Mouse (Mus musculus): ENCODE data around the gene Armc2.

Armc2 gene

DNA sequence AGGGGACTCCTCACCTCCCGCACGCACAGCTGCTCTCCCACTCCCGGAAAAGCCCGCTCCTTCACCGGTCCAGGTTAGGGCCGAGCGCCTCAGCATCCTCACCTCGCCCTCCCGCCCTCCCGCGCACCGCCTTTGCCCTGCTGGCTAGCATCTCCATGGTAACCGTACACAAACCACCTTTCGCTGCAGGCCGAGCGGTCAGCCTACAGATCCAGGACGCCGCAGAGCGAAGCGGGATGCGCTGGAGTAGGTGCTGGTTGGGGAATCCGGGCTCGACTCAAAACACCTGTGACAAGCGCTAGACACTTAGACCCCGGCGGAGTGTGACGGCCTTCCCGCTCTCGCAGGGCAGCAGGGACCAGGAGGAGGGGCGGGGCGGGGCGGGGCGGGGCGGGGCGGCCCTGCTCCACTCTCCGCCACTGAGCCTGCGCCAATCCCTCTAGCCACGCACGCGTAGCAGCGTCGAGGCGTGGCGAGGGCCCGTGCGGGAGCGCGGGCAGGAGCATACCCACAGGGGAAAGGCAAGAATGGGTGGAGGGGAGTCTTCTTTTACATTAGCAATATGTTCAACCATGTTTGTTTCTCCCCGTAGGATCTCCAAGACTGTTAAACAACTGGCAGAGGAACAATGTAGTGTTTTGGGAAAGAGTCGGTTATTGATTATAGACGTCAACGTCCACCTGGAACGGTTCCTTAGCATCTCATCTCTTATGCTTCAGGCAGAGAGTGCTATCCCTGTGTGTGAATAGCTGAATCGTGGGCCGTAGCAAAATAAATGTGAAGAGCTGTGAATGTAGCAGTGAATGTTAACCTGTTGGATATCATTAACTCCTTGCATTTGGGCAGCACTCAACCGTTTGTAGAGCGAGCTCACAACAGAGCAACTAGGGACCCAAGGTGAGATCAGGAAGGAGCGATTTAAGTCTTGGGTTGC lies at the start of gene Armc2:
Armc2 (minus strand) TSS at position 427 of the 934 bp plus-strand sequence.
- in situ Hi-C loops (cut with MboI, MseI) = no loop called here

- in situ Hi-C loops (cut with MboI, MseI) = no loop called here
Measured at GRCm38 (mm10) chr10:42064446-42064845, 46.2 kb upstream of the Armc2 start.

DNA sequence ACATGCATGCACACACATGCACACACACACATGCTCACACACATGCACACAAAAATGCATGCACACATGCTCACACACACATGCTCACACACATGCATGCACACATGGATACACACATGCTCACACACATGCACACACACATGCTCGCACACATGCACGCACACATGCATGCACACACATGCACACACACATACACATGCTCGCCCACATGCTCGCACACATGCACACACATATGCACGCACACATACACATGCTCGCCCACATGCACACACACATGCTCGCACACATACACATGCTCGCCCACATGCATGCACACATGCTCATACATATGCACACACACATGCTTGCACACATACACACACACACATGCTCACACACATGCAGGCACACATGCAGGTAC lies 41.3 kb upstream of the Armc2 start:
- in situ Hi-C loops (cut with MboI, MseI) = no loop called here

- in situ Hi-C loops (cut with MboI, MseI) = no loop called here
Measured at GRCm38 (mm10) chr10:42057746-42058145, 39.5 kb upstream of the Armc2 start.

- in situ Hi-C loops (cut with MboI, MseI) = no loop called here
Measured at GRCm38 (mm10) chr10:42057231-42057601, 39.0 kb upstream of the Armc2 start.

DNA sequence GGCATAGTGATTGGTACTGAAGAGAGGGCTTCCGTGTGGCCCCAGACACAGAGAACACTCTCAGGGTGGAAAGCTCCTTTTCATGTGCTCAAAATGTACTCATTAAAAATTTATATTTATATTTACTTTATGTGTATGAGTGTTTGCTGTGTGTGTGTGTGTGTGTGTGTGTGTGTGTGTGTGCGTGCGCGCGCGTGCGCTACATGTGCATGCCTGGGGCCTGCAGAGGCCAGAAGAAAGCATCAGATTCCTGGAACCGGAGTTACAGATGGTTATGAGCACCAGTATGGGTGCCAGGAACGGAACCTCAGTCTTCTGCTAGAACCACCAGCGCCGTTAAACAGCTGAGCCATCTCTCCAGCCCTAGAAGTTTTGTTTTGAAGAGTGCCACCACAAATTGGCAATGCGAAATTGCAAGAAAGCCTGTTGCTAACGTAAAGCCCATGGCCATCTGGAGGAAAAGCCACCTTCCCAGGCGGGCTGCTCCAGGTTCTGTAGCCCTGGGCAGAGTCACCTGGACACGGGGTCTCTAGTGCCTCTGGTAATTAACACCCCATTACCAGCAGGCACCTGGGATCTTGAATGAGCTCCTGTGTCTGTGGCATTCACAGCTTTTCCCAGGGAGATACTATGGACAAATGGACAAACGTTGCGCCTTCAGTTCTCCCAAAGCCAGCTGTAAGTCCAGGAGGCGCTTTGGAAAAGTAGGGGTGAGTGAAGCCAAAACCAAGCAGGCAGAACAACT lies 38.4 kb upstream of the Armc2 start:
- in situ Hi-C loops (cut with MboI, MseI) = no loop called here

- in situ Hi-C loops (cut with MboI, MseI) = no loop called here
Measured at GRCm38 (mm10) chr10:42055224-42056165, 37.3 kb upstream of the Armc2 start.

DNA sequence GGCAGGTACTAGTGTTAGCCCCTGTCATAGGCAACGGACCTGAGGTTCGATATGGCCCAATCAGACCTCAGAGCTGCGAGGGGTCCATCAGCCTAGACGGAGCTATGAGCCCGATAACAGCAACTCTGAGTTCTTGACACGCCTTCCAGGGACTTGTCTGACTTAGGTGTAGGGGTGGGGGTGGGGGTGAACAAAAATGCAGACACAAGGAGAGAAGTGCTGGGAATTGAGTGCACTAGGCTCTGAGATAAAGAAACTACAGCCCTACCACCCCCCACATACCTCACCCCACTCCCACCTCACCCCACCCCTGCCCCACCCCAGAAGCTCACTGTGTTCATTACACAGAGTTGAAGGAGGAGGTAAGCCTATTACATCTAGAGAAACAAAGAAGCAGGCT lies 32.8 kb upstream of the Armc2 start:
- in situ Hi-C loops (cut with MboI, MseI) = no loop called here

DNA sequence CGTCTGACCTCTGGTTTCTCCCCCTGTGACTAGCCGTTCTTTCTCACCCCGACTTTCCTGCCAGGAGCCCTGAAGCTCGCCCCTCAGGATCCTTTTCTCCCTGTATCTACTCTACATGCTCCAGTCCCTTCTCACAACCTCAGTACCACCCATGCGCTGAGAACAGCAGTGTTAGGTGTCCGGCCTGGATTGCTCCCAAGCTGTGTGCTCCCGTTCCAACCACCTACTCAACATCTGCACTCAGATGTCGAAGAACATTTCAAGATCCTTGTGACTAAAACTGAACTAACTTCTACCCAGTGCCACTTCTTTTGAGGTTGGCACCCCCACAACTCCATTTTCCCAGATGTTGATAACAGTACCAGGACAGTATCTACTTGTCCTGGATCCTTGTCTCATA lies 30.4 kb upstream of the Armc2 start:
- in situ Hi-C loops (cut with MboI, MseI) = loop anchor here (10.0 kb wide), 1 partner anchor 56 kb away; no protein-coding TSS in a partner anchor

GRCm38 (mm10) chr10:42044574-42044973 lies 26.3 kb upstream of the Armc2 start:
- in situ Hi-C loops (cut with MboI, MseI) = loop anchor here (10.0 kb wide), 1 partner anchor 60 kb away; no protein-coding TSS in a partner anchor

- in situ Hi-C loops (cut with MboI, MseI) = loop anchor here (10.0 kb wide), 1 partner anchor 61 kb away; no protein-coding TSS in a partner anchor
Measured at GRCm38 (mm10) chr10:42043307-42043706, 25.1 kb upstream of the Armc2 start.

DNA sequence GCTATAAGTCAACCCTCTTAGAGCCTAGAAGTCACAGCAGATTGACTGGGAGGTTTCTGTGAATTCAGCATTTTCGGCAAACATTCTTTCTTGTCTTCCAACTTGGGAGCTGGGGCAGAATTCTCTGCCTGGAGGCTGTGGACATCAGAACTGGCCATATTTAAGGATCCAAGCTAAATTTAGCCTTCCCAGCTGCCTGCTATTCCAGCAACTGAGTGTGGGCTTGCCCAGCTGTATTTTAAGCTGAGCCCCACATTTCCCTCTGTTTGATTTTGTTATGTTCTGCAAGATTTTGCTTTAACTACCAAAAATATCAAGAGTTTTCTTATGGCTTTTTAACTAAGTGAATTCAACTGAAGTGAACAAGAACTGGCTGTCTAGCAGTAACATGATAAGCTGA lies 24.6 kb upstream of the Armc2 start:
- in situ Hi-C loops (cut with MboI, MseI) = loop anchor here (10.0 kb wide), 1 partner anchor 62 kb away; no protein-coding TSS in a partner anchor

DNA sequence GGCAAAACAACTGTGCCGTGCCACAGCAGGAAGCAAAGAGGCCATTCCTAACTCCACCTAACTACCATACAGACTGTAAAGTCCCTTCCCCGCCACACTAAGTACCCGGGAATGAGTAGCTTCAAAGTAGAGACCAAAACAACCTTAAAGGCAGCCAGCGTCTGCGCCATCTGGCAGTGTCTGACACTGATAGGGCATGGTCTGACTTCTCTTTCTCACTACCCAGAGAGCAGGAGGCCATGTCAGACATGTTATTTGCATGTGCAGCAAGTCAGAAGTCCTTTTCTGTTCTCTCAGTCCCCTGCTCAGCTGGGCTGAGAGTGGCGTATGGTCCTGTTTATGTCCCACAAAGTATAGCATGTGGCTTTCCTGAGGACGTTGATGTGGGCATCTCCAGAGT lies 23.8 kb upstream of the Armc2 start:
- in situ Hi-C loops (cut with MboI, MseI) = loop anchor here (10.0 kb wide), 1 partner anchor 63 kb away; no protein-coding TSS in a partner anchor

GRCm38 (mm10) chr10:42038571-42038970 lies 20.3 kb upstream of the Armc2 start:
- in situ Hi-C loops (cut with MboI, MseI) = no loop called here

DNA sequence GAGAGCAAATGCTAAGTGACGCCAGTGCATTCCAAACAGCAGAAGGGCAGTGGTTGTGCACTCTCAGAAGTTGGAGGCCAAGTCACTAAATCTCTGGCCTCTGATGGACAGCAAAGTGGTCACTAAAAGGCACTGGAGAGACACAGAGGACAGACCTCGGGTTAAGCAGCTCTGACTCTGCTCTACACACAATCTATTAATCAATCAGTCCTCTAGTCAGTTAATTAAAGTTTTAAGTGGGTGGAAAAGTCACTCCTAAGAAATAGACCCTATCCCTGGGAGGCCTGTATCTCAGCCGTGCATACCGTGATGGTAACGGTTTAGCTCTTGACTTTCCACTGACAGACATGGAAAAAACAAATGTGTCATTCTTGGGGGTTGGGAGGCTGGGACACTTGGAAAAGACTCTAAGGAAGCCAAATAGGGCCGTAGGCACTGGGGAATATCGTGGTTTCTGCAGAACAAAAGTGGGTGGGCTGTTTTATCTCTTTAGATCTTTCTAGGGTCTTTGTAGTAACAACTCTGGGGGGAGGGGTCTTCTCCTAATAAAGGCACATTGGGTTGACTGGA lies 19.1 kb upstream of the Armc2 start:
- in situ Hi-C loops (cut with MboI, MseI) = no loop called here

DNA sequence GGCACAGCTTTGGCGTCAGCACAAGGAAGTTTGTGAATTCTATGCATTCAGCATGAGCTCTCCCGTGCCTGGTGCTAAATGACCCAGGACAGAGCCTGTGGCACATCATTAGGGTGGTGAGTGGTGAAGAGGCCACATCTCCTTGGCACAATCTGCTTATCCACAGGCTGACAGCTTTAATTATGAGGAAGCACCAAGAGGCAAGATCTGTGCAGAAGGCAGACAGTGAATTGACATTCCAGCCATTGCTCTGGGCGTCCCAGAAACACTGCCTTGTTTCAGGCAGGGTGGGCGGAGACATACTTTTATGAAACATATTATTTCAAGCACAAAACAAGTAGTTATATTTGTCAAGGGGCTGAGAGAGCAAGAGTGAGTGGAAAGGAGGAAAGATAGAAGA lies 18.6 kb upstream of the Armc2 start:
- in situ Hi-C loops (cut with MboI, MseI) = no loop called here

- in situ Hi-C loops (cut with MboI, MseI) = loop anchor here (5.0 kb wide), 1 partner anchor 264 kb away; no protein-coding TSS in a partner anchor
Measured at GRCm38 (mm10) chr10:42033571-42033970, 15.3 kb upstream of the Armc2 start.

- in situ Hi-C loops (cut with MboI, MseI) = loop anchor here (5.0 kb wide), 1 partner anchor 266 kb away; no protein-coding TSS in a partner anchor
Measured at GRCm38 (mm10) chr10:42031021-42031420, 12.8 kb upstream of the Armc2 start.

DNA sequence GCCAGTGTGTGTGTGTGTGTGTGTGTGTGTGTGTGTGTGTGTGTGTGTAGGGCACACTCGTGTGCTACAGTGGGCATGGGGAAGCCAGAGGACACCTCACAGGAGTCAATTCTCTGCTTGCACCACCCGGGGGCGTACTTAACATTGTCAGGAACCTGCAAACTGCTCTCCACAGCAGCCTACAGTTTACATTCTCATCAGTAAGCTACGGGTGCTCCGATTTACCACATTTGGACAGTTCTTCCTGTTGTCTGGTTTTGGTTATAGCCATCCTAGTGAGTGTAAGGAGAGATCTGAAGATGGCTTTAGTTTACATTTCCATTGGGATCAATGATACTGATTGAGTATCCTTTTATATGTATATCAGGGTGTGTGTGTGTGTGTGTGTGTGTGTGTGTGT lies 11.3 kb upstream of the Armc2 start:
- in situ Hi-C loops (cut with MboI, MseI) = no loop called here

DNA sequence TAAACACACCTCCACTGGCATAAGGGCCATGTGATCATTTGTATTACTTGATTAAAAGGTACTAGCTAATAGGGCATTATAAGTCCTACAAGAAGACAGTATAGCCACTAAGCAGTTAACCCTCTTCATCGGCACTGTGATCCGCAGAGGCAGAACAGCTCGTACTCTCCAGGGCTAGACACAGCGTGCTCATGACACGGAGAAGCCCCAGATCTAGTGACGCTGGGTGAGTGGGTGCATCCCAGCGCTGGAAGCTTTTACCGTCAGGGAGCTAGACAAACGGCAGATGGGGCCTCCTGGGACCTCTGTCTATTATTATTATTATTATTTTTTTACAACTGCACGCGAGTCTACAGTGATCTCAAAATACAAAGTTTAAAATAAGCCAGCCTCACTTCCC lies 9.1 kb upstream of the Armc2 start:
- in situ Hi-C loops (cut with MboI, MseI) = no loop called here

DNA sequence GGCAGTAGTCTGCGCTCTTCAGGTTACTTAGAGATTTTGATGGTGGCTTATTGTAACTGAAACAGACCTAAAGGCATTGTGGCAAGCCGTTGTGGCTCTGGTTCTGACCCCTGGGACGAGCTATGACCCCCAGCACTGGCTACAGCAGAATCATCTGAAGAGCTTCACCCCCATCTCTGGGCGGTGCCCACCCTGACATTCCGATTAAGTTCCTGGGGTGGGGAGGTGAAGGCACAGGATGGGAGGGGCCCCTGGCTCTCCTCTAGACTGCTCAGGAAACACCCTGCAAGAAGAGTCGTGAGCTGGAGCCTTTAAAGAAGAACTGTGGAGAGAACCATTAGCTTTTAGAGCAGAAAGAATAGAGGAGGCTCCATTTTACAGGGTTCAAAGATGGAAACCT lies 6.2 kb upstream of the Armc2 start:
- in situ Hi-C loops (cut with MboI, MseI) = loop anchor here (5.0 kb wide), 1 partner anchor 73 kb away; no protein-coding TSS in a partner anchor

All from regulatory T cell (primary cell).